Mouse (Mus musculus) hindbrain, postnatal 0 days (tissue): Measurements from ENCODE around the gene Yaf2. TPM values are rescaled to one million over a fixed set of nuclear protein-coding genes. Genes with fewer than 3 reads are reported as not detected.

Experiments
- polyA plus RNA-seq: library from polyadenylated mRNA; unstranded; fragments of >200 nt; fragmentation: Nextera tagmentation; extraction: Ambion mirVana; gene quantifications from 2 replicates; pipeline ENCODE4 v1.2.1, GENCODE M21; 2015
- total RNA-seq: library from RNA; depleted of rRNA; stranded (reverse); fragments of >200 nt; gene quantifications from 2 replicates; pipeline ENCODE4 v1.2.3, GENCODE M21; 2014; rRNA removed

Yaf2 gene
- total and polyA plus RNA-seq, 2 experiments from 2014 or later, result 80.1 to 158 TPM

Other genes with a start within 250 kb of the Yaf2 start
- 3.1 and 4.9 TPM in 2 replicates for gene Gxylt1, start 61.8 kb downstream of the Yaf2 start, total RNA-seq
- gene Gxylt1, start 61.8 kb downstream of the Yaf2 start, polyA plus RNA-seq, result 3.9 and 4.0 TPM in 2 replicates
- 27.8 and 42.9 TPM in 2 replicates for gene Zcrb1, start 61.4 kb upstream of the Yaf2 start, total RNA-seq
- gene Zcrb1, start 61.4 kb upstream of the Yaf2 start, polyA plus RNA-seq, result 161 and 172 TPM in 2 replicates
- gene Pphln1, start 61.4 kb upstream of the Yaf2 start, total RNA-seq, result 27.0 and 36.3 TPM in 2 replicates
- 36.7 and 38.0 TPM in 2 replicates for gene Pphln1, start 61.4 kb upstream of the Yaf2 start, polyA plus RNA-seq